Mouse (Mus musculus) CH12.LX (cell line): Measurements from ENCODE around the gene Lrrc55. TPM values are rescaled to one million over a fixed set of nuclear protein-coding genes. Genes with fewer than 3 reads are reported as not detected.

Experiments
- DNase-seq: peaks from one replicate; pipeline ENCODE4 v3.0.0-alpha.2; 2013; ENCODE audit errors: extremely low read depth
- H3K27ac ChIP-seq: 2 replicates; pipeline ENCODE4 v1.5.1; 2012; ENCODE audit warnings: low read depth, mild to moderate bottlenecking, control low read depth, moderate library complexity; ENCODE audit not compliant: insufficient read depth
- H3K27me3 ChIP-seq: replicated peaks from 2 replicates; pipeline ENCODE3; 2012; ENCODE audit warnings: inconsistent platforms
- H3K36me3 ChIP-seq, 2 experiments: replicated peaks in 1 of 2; 2 replicates each; pipeline versions ENCODE3 to v1.6.1; 2012; ENCODE audit warnings: inconsistent platforms in 1 of 2, low read length in 1 of 2, mild to moderate bottlenecking in 1 of 2, mixed read lengths in 1 of 2, moderate library complexity in 1 of 2; ENCODE audit not compliant: control insufficient read depth in 1 of 2, insufficient read depth in 1 of 2
- H3K4me1 ChIP-seq, 2 experiments: 2 replicates each; pipeline ENCODE4 v1.6.1; 2012; ENCODE audit warnings: inconsistent platforms in 1 of 2, moderate library complexity in 1 of 2; ENCODE audit not compliant: insufficient read depth in 2 of 2, control insufficient read depth in 1 of 2
- H3K4me2 ChIP-seq: 2 replicates; pipeline ENCODE4 v1.6.1; 2012; ENCODE audit warnings: low read depth, mild to moderate bottlenecking, control low read depth; ENCODE audit not compliant: poor library complexity, insufficient read depth, severe bottlenecking
- H3K4me3 ChIP-seq, 3 experiments: fragments of 150-350 bp in 1 of 3; sonication (generic) in 1 of 3; replicated peaks in 1 of 3; 2 replicates each; pipeline versions ENCODE3 to v1.5.1; 2011 to 2012; ENCODE audit warnings: low read depth in 2 of 3, low read length in 2 of 3, mild to moderate bottlenecking in 2 of 3, moderate library complexity in 2 of 3, control low read depth in 1 of 3, improper control_type of control experiment in 1 of 3, inconsistent platforms in 1 of 3, mixed read lengths in 1 of 3; ENCODE audit not compliant: poor library complexity in 1 of 3
- H3K79me2 ChIP-seq: replicated peaks from 2 replicates; pipeline ENCODE4 v1.6.1; 2012; ENCODE audit warnings: mild to moderate bottlenecking, moderate library complexity; ENCODE audit not compliant: control insufficient read depth, poor library complexity, insufficient read depth, severe bottlenecking; ENCODE audit errors: extremely low read depth
- H3K9ac ChIP-seq: 2 replicates; pipeline ENCODE4 v1.6.1; 2012; ENCODE audit warnings: low read depth, mild to moderate bottlenecking, control low read depth, moderate library complexity; ENCODE audit not compliant: insufficient read depth
- H3K9me3 ChIP-seq: replicated peaks from 2 replicates; pipeline ENCODE3; 2012; ENCODE audit warnings: low read length, inconsistent platforms, mixed read lengths
- CHD1 ChIP-seq: IDR thresholded peaks from 2 replicates; pipeline ENCODE4 v1.6.1; 2012; ENCODE audit warnings: low read depth, low read length, improper control_type of control experiment, inconsistent platforms
- CTCF ChIP-seq, 2 experiments: IDR thresholded peaks in 1 of 2; conservative IDR thresholded peaks in 1 of 2; 2 replicates each; pipeline ENCODE4 v1.5.1; 2011 to 2012; ENCODE audit warnings: low read depth in 2 of 2, low read length in 2 of 2, improper control_type of control experiment in 1 of 2, inconsistent platforms in 1 of 2, mild to moderate bottlenecking in 1 of 2, moderate library complexity in 1 of 2
- ELF1 ChIP-seq: IDR thresholded peaks from 2 replicates; pipeline ENCODE4 v1.6.1; 2014; ENCODE audit warnings: low read depth, mild to moderate bottlenecking, inconsistent platforms, low read length, improper control_type of control experiment
- ETS1 ChIP-seq: conservative IDR thresholded peaks from 2 replicates; pipeline ENCODE4 v1.6.1; 2012; ENCODE audit warnings: low read depth, mild to moderate bottlenecking, inconsistent platforms, low read length, improper control_type of control experiment, moderate library complexity
- IRF4 ChIP-seq: IDR thresholded peaks from 2 replicates; pipeline ENCODE4 v1.6.1; 2014; ENCODE audit warnings: low read depth, mild to moderate bottlenecking, inconsistent platforms, low read length, improper control_type of control experiment
- JUND ChIP-seq: conservative IDR thresholded peaks from 2 replicates; pipeline ENCODE4 v1.6.1; 2011; ENCODE audit warnings: low read depth, low read length, improper control_type of control experiment
- MAFK ChIP-seq: IDR thresholded peaks from 2 replicates; pipeline ENCODE4 v1.6.1; 2011; ENCODE audit warnings: low read length, improper control_type of control experiment; ENCODE audit not compliant: insufficient replicate concordance
- MAZ ChIP-seq: IDR thresholded peaks from 2 replicates; pipeline ENCODE4 v1.6.1; 2012; ENCODE audit warnings: low read depth, mild to moderate bottlenecking, inconsistent platforms, low read length, improper control_type of control experiment, moderate library complexity
- MXI1 ChIP-seq: IDR thresholded peaks from 2 replicates; pipeline ENCODE4 v1.6.1; 2011; ENCODE audit warnings: mild to moderate bottlenecking, low read depth, low read length, improper control_type of control experiment
- MYC ChIP-seq: IDR thresholded peaks from 2 replicates; pipeline ENCODE4 v1.6.1; 2011; ENCODE audit warnings: low read depth, mild to moderate bottlenecking, improper control_type of control experiment, low read length
- NELFE ChIP-seq: IDR thresholded peaks from 2 replicates; pipeline ENCODE4 v1.6.1; 2011; ENCODE audit warnings: low read depth, low read length, improper control_type of control experiment
- RAD21 ChIP-seq: IDR thresholded peaks from 2 replicates; pipeline ENCODE4 v1.6.1; 2011; ENCODE audit warnings: low read depth, mild to moderate bottlenecking, low read length, improper control_type of control experiment, moderate library complexity
- RCOR1 ChIP-seq: conservative IDR thresholded peaks from 2 replicates; pipeline ENCODE4 v1.6.1; 2012; ENCODE audit warnings: low read depth, mild to moderate bottlenecking, inconsistent platforms, low read length, improper control_type of control experiment
- SMC3 ChIP-seq: IDR thresholded peaks from 2 replicates; pipeline ENCODE4 v1.6.1; 2011; ENCODE audit warnings: low read depth, low read length, improper control_type of control experiment
- TBP ChIP-seq: conservative IDR thresholded peaks from 2 replicates; pipeline ENCODE4 v1.6.1; 2011; ENCODE audit warnings: low read depth, low read length, improper control_type of control experiment
- TCF12 ChIP-seq: IDR thresholded peaks from 2 replicates; pipeline ENCODE4 v1.6.1; 2014; ENCODE audit warnings: low read depth, mild to moderate bottlenecking, inconsistent platforms, low read length, improper control_type of control experiment
- UBTF ChIP-seq: IDR thresholded peaks from 2 replicates; pipeline ENCODE4 v1.6.1; 2012; ENCODE audit warnings: low read depth, mild to moderate bottlenecking, inconsistent platforms, low read length, improper control_type of control experiment, moderate library complexity
- ZKSCAN1 ChIP-seq: IDR thresholded peaks from 2 replicates; pipeline ENCODE4 v1.6.1; 2012; ENCODE audit warnings: low read depth, inconsistent platforms, low read length, improper control_type of control experiment, borderline replicate concordance
- ZMIZ1 ChIP-seq: IDR thresholded peaks from 2 replicates; pipeline ENCODE4 v1.6.1; 2012; ENCODE audit warnings: low read depth, mild to moderate bottlenecking, inconsistent platforms, low read length, improper control_type of control experiment
- dilution Hi-C: fragments of 300-500 bp; cut with MboI; formaldehyde crosslinking; loops from 2 replicates; pipeline ENCODE4 v1.14.3; 2020; ENCODE audit warnings: low sequenced_read_pairs; ENCODE audit not compliant: extremely low pct_unique_long_range_greater_than_20kb, extremely low pct_ligation_motif_present
- in situ Hi-C: fragments of 300-500 bp; cut with MboI; formaldehyde crosslinking; loops from 3 replicates; pipeline ENCODE4 v1.14.3; 2019; ENCODE audit warnings: low sequenced_read_pairs, low pct_ligation_motif_present, low pct_unique_long_range_greater_than_20kb, mixed read lengths
- polyA plus RNA-seq: library from polyadenylated mRNA; unstranded; fragments of >175 nt; gene quantifications from 2 replicates; pipeline ENCODE4 v1.2.1, GENCODE M21; 2012; ENCODE audit warnings: low read depth; ENCODE audit not compliant: insufficient read length
- total RNA-seq, 2 experiments: library from RNA; depleted of rRNA; stranded (reverse); fragments of 300-350 nt in 1 of 2; fragments of >200 nt in 1 of 2; gene quantifications; 2 replicates each; pipeline ENCODE4 v1.2.3; 2012 to 2014

Lrrc55 gene
- total and polyA plus RNA-seq, 3 experiments, result not detected

GRCm38 (mm10) chr2:85144908-85145307 lies 52.1 kb downstream of the Lrrc55 start:
- TF ChIP-seq MYC, result no peak
- no peak for TF ChIP-seq TBP
- TF ChIP-seq ELF1, result no peak
- no peak overlapping the region for H3K27ac ChIP-seq
- H3K4me1 ChIP-seq, result no peaks in the 10 kb centered on the region
- no peak overlapping the region for H3K4me3 ChIP-seq
- H3K4me2 ChIP-seq, result no peak overlapping the region
- H3K9me3 ChIP-seq, result no peaks in the 10 kb centered on the region
- no peak for DNase-seq
- H3K9ac ChIP-seq, result no peak overlapping the region
- peaks cover 20% of the 10 kb centered on the region for H3K27me3 ChIP-seq
- in situ Hi-C loops, result no loop called here
- dilution Hi-C loops, result no loop called here
- H3K36me3 ChIP-seq, result no peaks in the 10 kb centered on the region
- no peaks in the 10 kb centered on the region for H3K79me2 ChIP-seq

GRCm38 (mm10) chr2:85140833-85141232 lies 56.2 kb downstream of the Lrrc55 start:
- H3K36me3 ChIP-seq, result no peaks in the 10 kb centered on the region
- DNase-seq, result no peak
- dilution Hi-C loops (no loop called here), in situ Hi-C loops (no loop called here)
- no peaks in the 10 kb centered on the region for H3K9me3 ChIP-seq
- H3K9ac ChIP-seq, result no peak overlapping the region
- H3K27ac ChIP-seq, result no peak overlapping the region
- no peak overlapping the region for H3K4me3 ChIP-seq
- H3K79me2 ChIP-seq, result no peaks in the 10 kb centered on the region
- peaks cover 55% of the 10 kb centered on the region for H3K27me3 ChIP-seq
- TF ChIP-seq NELFE (no peak), SMC3 (no peak), MAZ (no peak), ZMIZ1 (no peak), TBP (no peak), CTCF (conservative IDR thresholded peaks at IDR 0.05 in 1 of 2, IDR thresholded peaks at IDR 0.05 in 1 of 2; ENCODE audit: low read depth in 2 of 2, low read length in 2 of 2) (no peak), RAD21 (no peak), MAFK (no peak), IRF4 (no peak), ZKSCAN1 (no peak), CHD1 (no peak), UBTF (no peak), ETS1 (no peak), MXI1 (no peak), JUND (no peak), RCOR1 (no peak), TCF12 (no peak)
- H3K4me2 ChIP-seq, result no peak overlapping the region
- no peaks in the 10 kb centered on the region for H3K4me1 ChIP-seq
